Mouse (Mus musculus) thymus, postnatal 25 days (tissue): ENCODE results near the gene Anks1b.
"Not testable (repeated sequence)": the region's sequence is repeated elsewhere in the genome, so short reads cannot be mapped to it uniquely, and the experiment has no call there.

Source experiments
- DNase-seq: peaks from one replicate; pipeline ENCODE4 v3.0.0; 2022

Anks1b gene

GRCm38 (mm10) chr10:90596142-90596541 lies 722.8 kb downstream of the Anks1b start:
- no peak for DNase-seq

GRCm38 (mm10) chr10:90596576-90596975 lies 723.3 kb downstream of the Anks1b start:
- no peak for DNase-seq

GRCm38 (mm10) chr10:90599149-90599548 lies 725.8 kb downstream of the Anks1b start:
- no peak for DNase-seq

- no peak for DNase-seq
Measured at GRCm38 (mm10) chr10:90599726-90600531, 726.6 kb downstream of the Anks1b start.

- DNase-seq: no peak
Measured at GRCm38 (mm10) chr10:90607586-90607985, 734.3 kb downstream of the Anks1b start.

GRCm38 (mm10) chr10:90609437-90609836 lies 736.1 kb downstream of the Anks1b start:
- no peak for DNase-seq

- no peak for DNase-seq
Measured at GRCm38 (mm10) chr10:90613051-90613450, 739.7 kb downstream of the Anks1b start.

- DNase-seq: no peak
Measured at GRCm38 (mm10) chr10:90615196-90615595, 741.9 kb downstream of the Anks1b start.

- no peak for DNase-seq
Measured at GRCm38 (mm10) chr10:90616622-90617021, 743.3 kb downstream of the Anks1b start.

- no peak for DNase-seq
Measured at GRCm38 (mm10) chr10:90617664-90618296, 744.5 kb downstream of the Anks1b start.

- DNase-seq: no peak
Measured at GRCm38 (mm10) chr10:90627532-90627931, 754.2 kb downstream of the Anks1b start.

GRCm38 (mm10) chr10:90630099-90630698 lies 756.9 kb downstream of the Anks1b start:
- no peak for DNase-seq

GRCm38 (mm10) chr10:90630794-90631193 lies 757.5 kb downstream of the Anks1b start:
- not testable (repeated sequence) for DNase-seq

- no peak for DNase-seq
Measured at GRCm38 (mm10) chr10:90637352-90637751, 764.0 kb downstream of the Anks1b start.

GRCm38 (mm10) chr10:90649681-90650080 lies 776.4 kb downstream of the Anks1b start:
- DNase-seq: no peak

GRCm38 (mm10) chr10:90657416-90658120 lies 784.3 kb downstream of the Anks1b start:
- DNase-seq: no peak

- DNase-seq: no peak
Measured at GRCm38 (mm10) chr10:90666746-90667145, 793.4 kb downstream of the Anks1b start.

GRCm38 (mm10) chr10:90670291-90670690 lies 797.0 kb downstream of the Anks1b start:
- no peak for DNase-seq

GRCm38 (mm10) chr10:90672135-90672534 lies 798.8 kb downstream of the Anks1b start:
- DNase-seq: no peak

GRCm38 (mm10) chr10:90674362-90674761 lies 801.1 kb downstream of the Anks1b start:
- DNase-seq: no peak

GRCm38 (mm10) chr10:90677421-90677820 lies 804.1 kb downstream of the Anks1b start:
- DNase-seq: no peak

- DNase-seq: no peak
Measured at GRCm38 (mm10) chr10:90679713-90680470, 806.6 kb downstream of the Anks1b start.

GRCm38 (mm10) chr10:90683813-90684212 lies 810.5 kb downstream of the Anks1b start:
- DNase-seq: no peak
